Mouse (Mus musculus): ENCODE data around the gene Tmem268. TPM values are rescaled to one million over a fixed set of nuclear protein-coding genes. Genes with fewer than 3 reads are reported as not detected.

Tmem268 gene
- 15.5 TPM for polyA plus RNA-seq (2014; fragmentation: Illumina TruSeq; extraction: RNeasy Lipid Tissue Mini Kit (QIAGEN cat#74804); ENCODE audit: low read depth, low replicate concordance)

GRCm38 (mm10) chr4:63558407-63559081 lies at the start of gene Tmem268:
Tmem268 (plus strand) TSS chr4:63558781.

GRCm38 (mm10) chr4:63544494-63545230 lies 13.9 kb upstream of the Tmem268 start, which contains the start of gene Atp6v1g1:
Atp6v1g1 (plus strand) TSS chr4:63544772.

DNA sequence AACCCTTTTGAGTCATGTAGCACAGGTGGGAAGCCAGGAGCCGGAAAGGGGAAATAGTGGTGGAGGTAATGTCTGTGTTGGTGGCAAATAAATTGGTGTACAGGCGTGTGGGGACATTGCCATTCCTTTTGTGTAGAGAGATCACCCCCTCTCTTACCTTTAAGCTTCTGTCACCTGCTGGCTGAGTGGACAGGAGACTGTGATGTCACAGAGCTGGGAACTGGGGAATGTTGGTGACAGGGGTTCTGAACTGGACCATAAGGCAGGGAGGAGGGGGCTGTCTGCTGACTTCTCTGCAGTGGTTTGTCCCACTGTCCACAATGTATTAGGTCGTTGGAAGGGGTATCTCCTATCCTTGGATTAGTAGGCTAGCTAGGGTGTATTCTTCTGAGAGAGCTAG lies 46.4 kb downstream of the Tmem268 start, which contains the start of gene Gm11213:
Gene Gm11213 (minus strand): TSS at position 317 of the 400 bp plus-strand sequence.

GRCm38 (mm10) chr4:63622378-63622835 lies 63.8 kb downstream of the Tmem268 start, which contains the start of gene Tex48:
Tex48 (minus strand) TSS chr4:63622428.

Other genes starting within 250 kb of the Tmem268 start
- gene Orm1, start 214.2 kb upstream of the Tmem268 start, polyA plus RNA-seq (2014; fragmentation: Illumina TruSeq; extraction: RNeasy Lipid Tissue Mini Kit (QIAGEN cat#74804); ENCODE audit: low read depth, low replicate concordance), result 3.8 TPM
- not detected for gene Orm3, start 202.6 kb upstream of the Tmem268 start, polyA plus RNA-seq (2014; fragmentation: Illumina TruSeq; extraction: RNeasy Lipid Tissue Mini Kit (QIAGEN cat#74804); ENCODE audit: low read depth, low replicate concordance)
- not detected for gene Orm2, start 196.3 kb upstream of the Tmem268 start, polyA plus RNA-seq (2014; fragmentation: Illumina TruSeq; extraction: RNeasy Lipid Tissue Mini Kit (QIAGEN cat#74804); ENCODE audit: low read depth, low replicate concordance)
- gene Akna, start 155.4 kb upstream of the Tmem268 start, polyA plus RNA-seq (2014; fragmentation: Illumina TruSeq; extraction: RNeasy Lipid Tissue Mini Kit (QIAGEN cat#74804); ENCODE audit: low read depth, low replicate concordance), result 2.4 TPM
- 37.5 TPM for gene Whrn, start 62.8 kb upstream of the Tmem268 start, polyA plus RNA-seq (2014; fragmentation: Illumina TruSeq; extraction: RNeasy Lipid Tissue Mini Kit (QIAGEN cat#74804); ENCODE audit: low read depth, low replicate concordance)
- 177 TPM for gene Atp6v1g1, start 14.0 kb upstream of the Tmem268 start, polyA plus RNA-seq (2014; fragmentation: Illumina TruSeq; extraction: RNeasy Lipid Tissue Mini Kit (QIAGEN cat#74804); ENCODE audit: low read depth, low replicate concordance)
- gene Gm11213, start 46.5 kb downstream of the Tmem268 start, polyA plus RNA-seq (2014; fragmentation: Illumina TruSeq; extraction: RNeasy Lipid Tissue Mini Kit (QIAGEN cat#74804); ENCODE audit: low read depth, low replicate concordance), result not detected
- gene Tex48, start 63.6 kb downstream of the Tmem268 start, polyA plus RNA-seq (2014; fragmentation: Illumina TruSeq; extraction: RNeasy Lipid Tissue Mini Kit (QIAGEN cat#74804); ENCODE audit: low read depth, low replicate concordance), result not detected
- gene Gm11214, start 104.6 kb downstream of the Tmem268 start, polyA plus RNA-seq (2014; fragmentation: Illumina TruSeq; extraction: RNeasy Lipid Tissue Mini Kit (QIAGEN cat#74804); ENCODE audit: low read depth, low replicate concordance), result not detected
- gene Tnfsf15, start 186.3 kb downstream of the Tmem268 start, polyA plus RNA-seq (2014; fragmentation: Illumina TruSeq; extraction: RNeasy Lipid Tissue Mini Kit (QIAGEN cat#74804); ENCODE audit: low read depth, low replicate concordance), result not detected